ENCODE assay signal across 27 mouse cellular contexts in genomic region chr7:18484077-18484476, GRCm38 (mm10). TPM values are rescaled to one million over a fixed set of nuclear protein-coding genes. Genes with fewer than 3 reads are reported as not detected.
"Had no signal": no experiment of that assay in that cellular context is flagged by ENCODE, and none has a peak within 500 bp of the region (broad histone marks: within the 10 kb centered on the region; RNA-seq: fewer than 3 reads in every experiment).

Gene Psg26, minus strand, starts transcription at chr7:18484177.

- DNase-seq: heart, postnatal 10 days; heart, postnatal 14 days; heart, postnatal 36 days; heart, postnatal 4 days; kidney, adult 11 months; kidney, adult 18-20 months; kidney, adult 2 months; kidney, adult 8-10 months; kidney, adult 9 months; kidney, postnatal 10 days; kidney, postnatal 14 days; kidney, postnatal 25 days; kidney, postnatal 36 days; kidney, postnatal 4 days; layer of hippocampus, adult 9-11 months; layer of hippocampus, postnatal 36 days had no signal

RNA-seq across cellular contexts. Expression of gene Psg26, which starts in this region (rescaled TPM):
- total RNA-seq: heart, postnatal 10 days; heart, postnatal 14 days; heart, postnatal 36 days; heart, postnatal 4 days; hematopoietic stem cell, adult 5-6 weeks; hindbrain, postnatal 0 days; layer of hippocampus, adult 18-20 months; layer of hippocampus, adult 2 months; layer of hippocampus, adult 8-10 months; layer of hippocampus, postnatal 10 days; layer of hippocampus, postnatal 14 days; layer of hippocampus, postnatal 25 days; layer of hippocampus, postnatal 36 days; left cerebral cortex, adult 18-20 months; left cerebral cortex, adult 2 months; left cerebral cortex, adult 8-10 months had no signal
